Mouse (Mus musculus) CH12.LX (cell line): Measurements from ENCODE around the gene Pla2g12a.

Source experiments
- CHD2 ChIP-seq: IDR thresholded peaks from 2 replicates; pipeline ENCODE4 v1.6.1; 2011; ENCODE audit warnings: low read length, improper control_type of control experiment
- CTCF ChIP-seq, 2 experiments: IDR thresholded peaks in 1 of 2; conservative IDR thresholded peaks in 1 of 2; 2 replicates each; pipeline ENCODE4 v1.5.1; 2011 to 2012; ENCODE audit warnings: low read depth in 2 of 2, low read length in 2 of 2, improper control_type of control experiment in 1 of 2, inconsistent platforms in 1 of 2, mild to moderate bottlenecking in 1 of 2, moderate library complexity in 1 of 2
- ETS1 ChIP-seq: conservative IDR thresholded peaks from 2 replicates; pipeline ENCODE4 v1.6.1; 2012; ENCODE audit warnings: low read depth, mild to moderate bottlenecking, inconsistent platforms, low read length, improper control_type of control experiment, moderate library complexity
- GABPA ChIP-seq: IDR thresholded peaks from 2 replicates; pipeline ENCODE4 v1.6.1; 2012; ENCODE audit warnings: low read depth, low read length, improper control_type of control experiment, inconsistent platforms; ENCODE audit not compliant: insufficient replicate concordance
- HCFC1 ChIP-seq: IDR thresholded peaks from 2 replicates; pipeline ENCODE4 v1.6.1; 2012; ENCODE audit warnings: low read depth, mild to moderate bottlenecking, inconsistent platforms, low read length, improper control_type of control experiment
- MAX ChIP-seq: IDR thresholded peaks from 2 replicates; pipeline ENCODE4 v1.6.1; 2011; ENCODE audit warnings: low read length, improper control_type of control experiment
- MEF2A ChIP-seq: IDR thresholded peaks from 2 replicates; pipeline ENCODE4 v1.6.1; 2014; ENCODE audit warnings: low read depth, mild to moderate bottlenecking, inconsistent platforms, low read length, improper control_type of control experiment, borderline replicate concordance
- MYC ChIP-seq: IDR thresholded peaks from 2 replicates; pipeline ENCODE4 v1.6.1; 2011; ENCODE audit warnings: low read depth, mild to moderate bottlenecking, improper control_type of control experiment, low read length
- NRF1 ChIP-seq: IDR thresholded peaks from 2 replicates; pipeline ENCODE4 v1.6.1; 2014; ENCODE audit warnings: low read depth, mild to moderate bottlenecking, inconsistent platforms, low read length, improper control_type of control experiment, moderate library complexity
- POLR2A ChIP-seq: IDR thresholded peaks from 2 replicates; pipeline ENCODE4 v1.6.1; 2011; ENCODE audit warnings: low read depth, mild to moderate bottlenecking, improper control_type of control experiment, low read length
- POLR2AphosphoS2 ChIP-seq: IDR thresholded peaks from 2 replicates; pipeline ENCODE4 v1.6.1; 2011; ENCODE audit warnings: low read depth, low read length, improper control_type of control experiment
- TCF12 ChIP-seq: IDR thresholded peaks from 2 replicates; pipeline ENCODE4 v1.6.1; 2014; ENCODE audit warnings: low read depth, mild to moderate bottlenecking, inconsistent platforms, low read length, improper control_type of control experiment
- USF1 ChIP-seq: IDR thresholded peaks from 2 replicates; pipeline ENCODE4 v1.6.1; 2014; ENCODE audit warnings: low read depth, mild to moderate bottlenecking, inconsistent platforms, low read length, improper control_type of control experiment

DNA sequence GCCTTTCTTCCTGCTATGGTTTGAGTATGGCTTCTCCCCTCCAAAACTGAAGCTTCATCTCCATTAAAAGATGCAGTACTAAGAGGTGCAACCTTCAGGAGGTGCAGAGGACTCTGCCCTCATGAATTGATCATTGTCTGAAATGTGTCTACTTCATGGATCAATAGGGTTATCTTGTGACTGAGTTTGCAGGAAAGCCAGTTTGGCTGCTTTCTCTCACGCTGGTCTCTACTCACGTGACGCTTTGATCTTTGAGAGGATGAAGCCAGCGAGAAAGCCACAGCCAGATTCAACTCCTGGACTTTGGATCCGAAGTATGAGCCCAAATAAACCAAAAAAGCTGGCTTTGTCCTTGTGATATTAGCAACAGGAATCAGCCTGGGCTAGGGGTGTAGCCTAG lies 8.0 kb downstream of the Pla2g12a start:
- TF ChIP-seq NRF1, result no peak
- TF ChIP-seq POLR2AphosphoS2, result no peak
- TF ChIP-seq GABPA, result no peak
- TF ChIP-seq POLR2A, result no peak
- TF ChIP-seq CTCF (conservative IDR thresholded peaks at IDR 0.05 in 1 of 2, IDR thresholded peaks at IDR 0.05 in 1 of 2; ENCODE audit: low read depth in 2 of 2, low read length in 2 of 2), result no peak
- TF ChIP-seq MEF2A, result no peak
- TF ChIP-seq MAX, result no peak
- no peak for TF ChIP-seq ETS1
- TF ChIP-seq MYC, result no peak
- no peak for TF ChIP-seq TCF12
- no peak for TF ChIP-seq USF1
- no peak for TF ChIP-seq HCFC1
- no peak for TF ChIP-seq CHD2
